23 mouse cellular contexts compared by ENCODE assay signal in the genomic region with DNA sequence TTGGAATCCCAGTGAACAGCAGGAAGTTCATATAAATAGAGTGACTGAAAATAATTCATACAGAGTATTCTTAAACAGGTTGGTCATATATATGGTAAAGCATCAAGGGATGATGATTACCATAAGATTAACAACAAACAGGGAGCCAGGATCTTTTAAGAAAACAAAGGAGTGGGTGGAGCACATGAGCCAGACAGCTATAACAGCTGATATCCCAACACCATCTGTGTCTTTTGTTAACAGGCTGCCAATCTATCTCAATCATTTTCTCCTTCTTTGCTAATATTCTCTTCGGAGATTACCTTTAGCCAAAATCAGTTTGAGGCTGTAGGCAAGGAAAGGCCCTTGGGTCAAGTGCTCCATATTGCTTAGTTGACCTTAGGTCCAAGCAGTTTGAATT.
"Had no signal": no experiment of that assay in that cellular context is flagged by ENCODE, and none has a peak within 500 bp of the region (broad histone marks: within the 10 kb centered on the region; RNA-seq: fewer than 3 reads in every experiment).

No protein-coding gene starts in this region.

- H3K27me3 ChIP-seq: limb, embryonic 13.5 days; liver, embryonic 12.5 days; liver, embryonic 15.5 days; lung, embryonic 15.5 days; megakaryocyte, embryonic 14.5 days; midbrain, embryonic 13.5 days; neural tube, embryonic 13.5 days; stomach, embryonic 15.5 days had no signal

- H3K9ac ChIP-seq: limb, embryonic 13.5 days; liver, embryonic 12.5 days; liver, embryonic 15.5 days; lung, embryonic 15.5 days; midbrain, embryonic 13.5 days; neural tube, embryonic 13.5 days; stomach, embryonic 15.5 days had no signal

- H3K4me2 ChIP-seq: limb, embryonic 13.5 days; liver, embryonic 12.5 days; liver, embryonic 15.5 days; lung, embryonic 15.5 days; midbrain, embryonic 13.5 days; neural tube, embryonic 13.5 days; stomach, embryonic 15.5 days had no signal

- H3K27ac ChIP-seq: kidney, postnatal 0 days; layer of hippocampus, adult 2 months; limb, embryonic 10.5 days; limb, embryonic 13.5 days; liver, embryonic 12.5 days; liver, embryonic 15.5 days; lung, embryonic 15.5 days; midbrain, embryonic 10.5 days; midbrain, embryonic 13.5 days; neural tube, embryonic 13.5 days; stomach, embryonic 15.5 days had no signal

- H3K36me3 ChIP-seq: limb, embryonic 10.5 days; limb, embryonic 13.5 days; liver, embryonic 12.5 days; liver, embryonic 15.5 days; lung, embryonic 15.5 days; midbrain, embryonic 10.5 days; midbrain, embryonic 13.5 days; neural tube, embryonic 13.5 days; stomach, embryonic 15.5 days had no signal

- H3K9me3 ChIP-seq: limb, embryonic 10.5 days; limb, embryonic 13.5 days; liver, embryonic 12.5 days; liver, embryonic 15.5 days; lung, embryonic 15.5 days; megakaryocyte, embryonic 14.5 days; midbrain, embryonic 10.5 days; midbrain, embryonic 13.5 days; neural tube, embryonic 13.5 days; stomach, embryonic 15.5 days had no signal

- H3K4me3 ChIP-seq: layer of hippocampus, adult 2 months; limb, embryonic 10.5 days; limb, embryonic 13.5 days; liver, embryonic 12.5 days; liver, embryonic 15.5 days; lung, embryonic 15.5 days; megakaryocyte, embryonic 14.5 days; midbrain, embryonic 10.5 days; midbrain, embryonic 13.5 days; myocyte; neural tube, embryonic 13.5 days; stomach, embryonic 15.5 days had no signal

- DNase-seq: kidney, postnatal 25 days; liver; lung, adult 18-20 months; lung, postnatal 10 days; lung, postnatal 36 days; retina, postnatal 1 day; right cerebral cortex, postnatal 25 days; spleen, adult 18-20 months; thymus, postnatal 25 days had no signal

- H3K4me1 ChIP-seq: limb, embryonic 10.5 days; limb, embryonic 13.5 days; liver, embryonic 12.5 days; liver, embryonic 15.5 days; lung, embryonic 15.5 days; megakaryocyte, embryonic 14.5 days; midbrain, embryonic 10.5 days; midbrain, embryonic 13.5 days; neural tube, embryonic 13.5 days; stomach, embryonic 15.5 days had no signal

- ATAC-seq: liver, embryonic 12.5 days; midbrain, embryonic 13.5 days; midbrain, embryonic 16.5 days had no signal
